Mouse (Mus musculus): ENCODE results near the gene Itga9.

Itga9 gene

DNA sequence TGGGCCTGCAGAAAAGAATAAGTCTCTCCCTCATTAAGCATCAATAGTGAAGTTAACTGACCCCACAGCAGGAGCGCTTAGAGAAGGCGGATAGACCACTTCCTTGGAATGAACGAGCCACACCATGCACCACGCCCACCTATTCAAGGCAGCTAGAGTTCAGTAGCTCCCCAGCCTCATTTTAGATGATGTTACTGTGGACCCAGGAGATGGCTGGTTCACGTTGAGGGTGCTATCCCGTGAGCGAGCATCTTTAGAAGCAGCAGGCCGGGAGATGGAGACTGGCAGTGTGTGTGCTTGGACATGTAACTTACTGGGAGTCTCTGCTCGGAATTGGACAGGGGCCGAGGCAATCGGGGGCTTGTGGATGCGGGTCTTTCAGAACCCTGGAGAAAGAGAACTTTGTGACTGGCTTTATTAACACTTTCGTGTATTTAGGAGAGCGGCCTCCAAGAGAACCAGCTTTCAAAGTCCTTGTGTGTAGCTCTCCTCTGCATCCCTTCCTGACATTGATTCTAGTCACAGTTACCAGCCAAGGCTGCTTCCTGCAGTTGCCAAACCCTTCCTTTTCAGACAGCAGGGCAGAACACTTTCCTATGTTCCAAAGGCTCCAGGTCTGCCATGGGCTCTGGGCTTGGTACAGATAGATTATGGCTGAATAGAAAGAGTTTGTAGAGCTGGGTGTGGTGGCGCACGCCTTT is 1.4 kb downstream of the Itga9 start:
- no peak for DNase-seq (ENCODE audit: low read depth, low spot score)

DNA sequence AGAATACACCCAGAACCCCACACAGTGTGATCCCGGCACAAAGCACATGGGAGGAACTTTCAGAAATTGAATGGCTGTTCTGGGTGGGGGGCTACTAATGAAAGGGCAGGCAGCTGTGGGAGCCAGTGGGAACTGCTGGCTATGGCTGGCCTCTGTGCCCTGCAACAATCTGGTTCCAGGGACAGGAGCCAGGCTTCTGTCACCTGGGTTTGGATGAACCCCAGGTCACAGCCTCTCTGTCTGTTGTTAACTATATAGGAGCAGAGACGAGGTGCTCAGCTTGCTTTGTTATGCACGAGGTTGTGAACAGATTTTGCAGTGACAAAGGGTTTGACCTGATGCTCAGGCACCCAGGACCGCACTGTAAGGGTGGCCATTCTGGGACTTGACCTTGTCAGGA is 2.1 kb downstream of the Itga9 start:
- DNase-seq (ENCODE audit: low read depth, low spot score): no peak

DNA sequence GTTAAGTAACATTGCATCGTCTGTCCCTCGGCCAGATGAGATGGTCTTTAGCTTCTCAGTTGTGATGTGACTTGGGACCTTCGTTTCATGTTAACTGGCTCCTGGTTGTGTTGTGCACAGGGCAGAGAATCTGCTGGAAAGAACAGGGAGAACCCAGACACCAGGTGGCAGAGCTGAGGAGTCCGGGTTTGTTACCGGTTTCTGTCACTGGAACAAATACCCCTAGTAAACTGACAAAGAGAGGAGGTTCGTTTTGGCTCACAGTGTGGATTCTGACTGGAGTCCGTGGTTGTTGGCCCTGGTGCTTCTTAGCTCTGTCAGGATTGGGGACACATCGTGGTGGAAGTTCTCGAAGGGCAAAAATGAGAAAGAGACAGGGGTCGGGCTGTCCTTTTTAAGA is 3.6 kb downstream of the Itga9 start:
- DNase-seq (ENCODE audit: low read depth, low spot score): no peak

DNA sequence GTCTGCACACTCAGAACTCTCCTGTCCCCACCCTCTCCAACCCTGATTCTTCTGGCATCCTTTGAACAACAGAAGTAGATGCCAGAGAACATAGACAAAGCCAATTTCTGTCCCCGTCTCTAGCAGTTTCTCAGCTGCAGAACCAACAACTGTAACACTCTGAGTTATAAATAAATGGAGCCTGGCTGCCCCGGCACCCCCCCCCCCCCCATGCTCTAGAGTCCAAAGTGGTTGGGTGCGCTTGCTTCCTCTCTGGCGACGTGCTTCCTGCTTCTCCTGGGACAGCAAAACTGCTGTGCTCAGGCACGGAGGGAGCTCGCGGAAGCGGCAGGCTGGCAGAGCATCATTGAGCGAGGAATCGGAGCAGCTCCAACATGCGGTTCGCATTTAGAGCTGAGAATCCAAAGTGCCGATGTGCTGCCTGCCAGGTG is 4.6 kb downstream of the Itga9 start:
- DNase-seq (ENCODE audit: low read depth, low spot score): no peak

DNA sequence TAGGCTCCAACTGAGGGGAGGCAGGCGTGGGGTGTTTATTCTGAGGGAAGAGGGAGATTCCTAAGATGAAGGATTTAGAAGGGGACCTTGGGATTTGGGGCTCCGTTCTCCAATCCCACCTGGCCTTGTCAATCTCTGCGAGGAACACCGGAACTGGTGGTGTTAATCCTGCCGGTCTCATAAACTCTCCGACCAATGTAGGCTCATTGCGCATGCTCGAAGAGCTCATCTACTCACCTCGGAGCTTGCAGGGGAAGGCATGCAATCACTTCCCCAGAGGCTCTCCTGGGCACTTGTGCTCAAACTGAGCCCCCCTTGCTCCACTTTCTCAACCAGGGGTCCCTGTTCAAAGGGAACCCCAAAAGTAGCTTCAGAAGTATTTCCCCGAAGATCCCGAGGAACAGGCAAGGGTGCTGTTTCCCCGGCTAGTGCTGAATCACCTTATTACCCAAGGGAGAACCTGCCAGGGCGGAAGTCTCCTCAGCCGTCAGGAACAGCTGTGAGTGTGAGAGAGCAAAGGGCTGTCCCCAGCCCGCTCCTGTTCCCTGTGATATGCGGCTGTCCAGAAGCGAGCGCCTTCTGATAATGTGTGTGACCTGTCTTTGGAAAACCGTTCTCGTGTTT is 5.6 kb downstream of the Itga9 start:
- no peak for DNase-seq (ENCODE audit: low read depth, low spot score)

DNA sequence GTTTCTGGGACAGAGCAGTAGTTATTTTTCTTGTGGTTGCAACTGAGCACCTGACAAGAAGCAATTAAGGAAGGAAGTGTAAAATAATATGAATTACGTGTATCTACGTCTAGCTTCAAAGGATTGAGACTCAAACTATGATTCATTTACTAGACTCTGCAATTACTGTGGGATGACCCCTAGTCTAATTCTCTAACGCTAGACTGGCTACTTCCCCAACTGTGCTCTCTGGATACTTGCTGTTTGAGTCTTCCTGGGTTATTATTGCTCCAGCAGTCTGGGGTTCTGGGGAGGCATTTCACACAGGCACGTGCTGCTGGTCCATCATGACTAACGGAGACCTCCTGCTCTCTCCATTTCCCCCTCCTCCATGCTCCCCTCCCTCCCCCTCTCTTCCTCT is 10.7 kb downstream of the Itga9 start:
- no peak for DNase-seq (ENCODE audit: low read depth, low spot score)

DNA sequence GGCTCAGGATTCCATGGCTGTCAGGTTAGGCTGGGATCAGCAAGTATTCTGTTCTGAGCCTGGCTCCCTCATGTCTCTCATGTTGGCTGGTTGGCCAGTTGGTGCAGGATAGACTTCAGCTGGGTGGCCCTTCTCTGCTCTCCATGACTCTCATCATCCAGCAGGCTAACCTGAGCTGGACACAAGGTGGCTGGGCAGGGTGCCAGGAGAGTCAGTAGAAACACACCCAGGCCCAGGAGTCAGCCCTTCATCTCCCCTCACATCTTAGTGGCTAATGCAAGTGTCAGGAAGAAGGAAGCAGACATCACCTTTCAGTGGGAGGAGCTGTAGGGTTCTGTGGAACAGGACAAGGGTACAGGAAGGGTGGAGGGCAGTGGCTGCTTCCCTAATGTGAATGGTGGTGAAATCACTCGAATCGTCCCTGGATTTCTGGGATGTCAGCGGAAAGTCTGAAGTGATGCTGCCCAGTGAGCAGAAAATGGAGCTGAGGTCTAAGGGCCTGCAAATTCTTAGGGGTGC is 12.3 kb downstream of the Itga9 start:
- DNase-seq (ENCODE audit: low read depth, low spot score): no peak

DNA sequence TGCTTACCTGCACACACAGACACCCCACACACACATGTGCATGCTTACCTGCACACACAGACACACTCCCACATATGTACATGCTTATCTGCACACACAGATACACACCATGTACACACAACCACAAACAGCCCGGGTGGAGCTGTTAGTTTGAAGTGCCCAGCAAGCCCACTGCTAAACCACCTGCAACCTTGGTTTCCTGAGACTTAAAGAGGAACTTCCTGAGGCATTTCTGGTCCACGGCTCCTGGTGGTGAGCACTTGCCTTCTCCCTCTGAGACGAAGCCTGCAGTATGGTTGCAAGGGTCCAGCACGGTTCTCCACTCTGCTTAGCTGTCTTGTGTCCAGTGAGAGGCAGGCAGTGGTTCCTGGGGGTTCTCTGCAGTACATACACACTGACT is 14.3 kb downstream of the Itga9 start:
- no peak for DNase-seq (ENCODE audit: low read depth, low spot score)

DNA sequence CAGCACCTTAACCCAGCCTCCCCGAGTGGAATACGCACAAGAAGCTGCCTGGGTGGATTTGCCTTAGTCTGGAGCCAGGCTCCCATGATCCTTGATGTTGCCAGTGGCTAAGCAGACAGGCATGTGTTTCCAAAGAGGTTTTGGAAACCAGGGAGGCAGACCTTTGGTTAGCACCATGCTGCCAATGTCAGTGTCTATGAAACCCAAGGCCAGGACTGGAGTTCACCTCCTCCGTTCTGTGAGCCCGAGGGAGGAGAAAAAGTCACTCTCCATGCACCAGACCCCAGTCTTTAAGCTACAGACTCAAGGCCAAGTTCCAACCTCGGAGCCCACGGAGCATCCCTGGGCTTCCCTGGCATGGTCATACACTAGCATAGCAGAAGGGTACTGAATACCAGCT is 15.2 kb downstream of the Itga9 start:
- DNase-seq (ENCODE audit: low read depth, low spot score): no peak

DNA sequence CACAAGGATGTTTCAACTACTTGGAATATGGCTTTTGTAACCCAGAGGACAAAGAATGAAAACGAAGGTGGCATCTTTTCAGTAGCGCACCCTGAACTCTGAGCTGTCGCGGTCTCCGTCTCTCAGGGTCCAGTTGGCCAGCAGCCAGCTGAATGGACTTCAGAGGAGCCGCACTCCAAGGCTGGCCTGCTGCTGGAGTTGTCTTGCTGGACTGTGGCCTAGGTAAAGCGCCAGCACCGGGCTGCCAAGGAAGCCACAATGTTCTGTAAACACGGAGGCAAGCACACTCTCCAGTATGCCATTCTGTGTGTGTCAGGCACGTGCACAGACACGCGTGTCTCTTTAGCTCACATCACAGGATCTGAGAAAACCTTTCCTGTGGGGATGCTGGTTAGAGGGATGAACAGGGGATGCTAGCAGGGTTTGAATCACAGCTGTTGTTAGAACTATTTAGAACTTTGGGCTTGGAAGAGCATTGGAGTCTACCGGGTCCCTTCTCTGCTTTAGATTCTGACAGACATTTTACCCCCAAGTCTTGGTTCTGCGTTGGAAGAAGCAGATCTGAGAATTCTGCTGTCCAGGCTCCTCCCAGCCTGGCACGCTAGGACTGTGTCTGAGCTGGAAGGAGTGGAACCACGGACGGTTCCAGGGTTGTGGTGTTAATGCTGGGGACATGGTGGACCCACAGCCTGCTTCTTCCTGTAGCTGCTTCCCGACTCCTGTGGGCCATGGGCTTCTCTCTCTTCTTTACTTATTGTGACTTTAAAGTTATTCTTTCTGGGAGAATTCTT is 16.1 kb downstream of the Itga9 start:
- DNase-seq (ENCODE audit: low read depth, low spot score): no peak

DNA sequence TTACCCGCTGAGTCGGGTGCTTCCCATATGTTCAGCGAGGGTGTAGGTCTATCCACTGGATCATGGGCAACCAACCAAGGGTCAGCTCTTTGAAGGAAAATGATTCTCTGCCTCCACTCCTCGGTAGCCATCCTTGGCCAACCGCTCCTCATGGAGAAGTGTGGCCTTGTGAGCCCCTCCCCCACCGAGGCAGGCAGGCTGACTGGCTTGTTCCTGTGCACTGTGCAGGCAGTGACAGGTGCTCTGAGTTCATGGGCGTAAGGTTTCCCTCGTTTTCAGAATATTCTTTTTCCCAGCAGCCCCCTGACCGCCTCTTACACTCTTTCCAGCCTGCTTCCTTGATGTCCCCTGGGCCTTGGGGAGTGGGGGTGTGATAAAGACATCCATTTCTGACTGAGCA is 17.0 kb downstream of the Itga9 start:
- DNase-seq (ENCODE audit: low read depth, low spot score): no peak

DNA sequence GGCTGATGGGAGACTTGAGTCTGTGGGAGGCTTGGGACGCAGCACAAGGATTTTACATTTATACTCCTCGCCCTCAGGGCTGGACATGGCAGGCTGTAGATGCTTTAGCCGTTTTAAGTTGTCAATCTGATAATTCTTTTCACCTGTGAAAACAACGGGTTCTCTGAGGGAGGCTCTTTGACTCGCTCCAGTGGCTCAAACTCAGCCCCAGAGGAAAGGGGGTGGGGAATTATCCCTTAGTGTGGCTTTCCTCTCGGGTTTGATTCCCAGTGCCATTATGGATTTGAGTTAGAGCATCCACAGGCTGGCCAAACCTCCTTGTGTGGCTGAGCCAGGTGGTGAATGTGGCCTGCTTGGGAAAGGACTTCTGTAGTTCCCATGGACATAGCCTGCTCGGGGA is 17.7 kb downstream of the Itga9 start:
- no peak for DNase-seq (ENCODE audit: low read depth, low spot score)

DNA sequence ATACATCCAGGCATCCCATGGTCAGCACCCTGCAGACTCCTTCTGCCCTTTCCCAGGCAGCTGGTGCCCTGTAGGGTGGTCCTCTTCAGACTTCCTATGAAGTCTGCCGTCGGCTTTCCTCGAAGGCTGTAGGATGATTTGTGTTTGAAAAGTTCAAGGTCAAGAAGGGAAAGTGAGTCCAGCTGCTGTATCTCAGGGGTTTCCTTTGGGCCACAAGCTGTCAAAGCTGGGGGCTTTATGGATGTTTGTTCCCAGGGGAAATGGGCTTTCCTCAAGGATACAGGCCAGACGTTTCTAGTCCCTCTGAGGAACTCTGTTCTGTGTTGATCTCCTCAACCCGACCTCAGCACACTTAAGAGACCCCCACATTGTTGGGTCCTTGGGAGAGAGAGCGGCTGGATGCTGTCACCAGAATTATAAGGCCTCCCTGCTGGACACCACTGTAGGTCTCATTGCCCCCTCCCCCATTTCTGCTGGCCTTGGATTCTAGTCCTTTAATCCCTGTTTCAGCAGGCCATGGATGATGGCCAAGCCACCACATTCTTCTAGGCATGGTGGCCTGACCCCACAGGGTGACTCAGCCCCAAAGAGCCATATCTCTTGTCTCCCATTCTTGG is 23.4 kb downstream of the Itga9 start:
- DNase-seq (ENCODE audit: low read depth, low spot score): no peak

DNA sequence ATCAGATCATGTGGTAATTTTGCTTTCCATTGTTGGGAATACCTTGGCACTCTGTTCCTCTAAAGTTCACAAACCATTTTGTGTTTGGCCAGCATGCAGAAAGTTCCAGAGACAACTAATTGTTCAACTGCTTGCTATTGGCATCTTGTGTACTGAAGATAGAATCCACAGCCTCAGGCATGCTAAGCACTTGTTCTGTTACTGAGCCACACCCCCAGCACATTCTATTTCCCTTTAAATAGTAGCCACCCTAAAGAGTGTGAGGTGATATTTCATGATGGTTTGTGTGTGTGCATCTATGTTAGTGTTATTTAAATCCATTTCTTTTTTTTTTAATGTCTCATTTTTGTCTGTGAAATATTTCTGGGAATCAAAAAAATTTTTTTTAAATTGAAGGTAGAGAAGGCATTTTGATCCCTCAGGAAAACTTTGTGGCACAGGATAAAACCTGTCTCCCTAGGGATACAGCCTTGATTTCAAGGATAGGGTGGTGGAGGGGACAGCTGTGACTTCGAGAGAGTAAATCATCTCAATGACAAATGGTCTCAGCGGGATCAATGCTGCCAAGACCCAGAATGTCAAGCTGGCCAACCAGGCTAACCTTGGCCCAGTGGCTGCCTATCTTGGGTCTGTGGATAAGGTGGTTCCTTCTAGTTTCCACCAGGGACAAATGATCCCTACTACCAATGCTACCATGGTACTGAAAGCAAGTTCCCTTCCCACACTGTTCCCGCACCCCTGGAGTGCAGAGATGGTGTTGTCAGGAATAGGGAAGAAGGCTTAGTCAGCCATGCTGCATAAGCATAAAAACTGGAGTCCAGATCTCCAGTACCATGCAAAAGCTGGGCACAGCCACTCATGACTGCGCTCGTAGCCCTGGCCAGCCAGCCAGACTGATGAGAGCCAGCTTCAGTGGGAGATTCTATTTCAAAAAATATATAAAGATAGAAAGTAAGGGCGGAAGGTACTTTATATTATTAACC is 25.6 kb downstream of the Itga9 start:
- no peak for DNase-seq (ENCODE audit: low read depth, low spot score)

DNA sequence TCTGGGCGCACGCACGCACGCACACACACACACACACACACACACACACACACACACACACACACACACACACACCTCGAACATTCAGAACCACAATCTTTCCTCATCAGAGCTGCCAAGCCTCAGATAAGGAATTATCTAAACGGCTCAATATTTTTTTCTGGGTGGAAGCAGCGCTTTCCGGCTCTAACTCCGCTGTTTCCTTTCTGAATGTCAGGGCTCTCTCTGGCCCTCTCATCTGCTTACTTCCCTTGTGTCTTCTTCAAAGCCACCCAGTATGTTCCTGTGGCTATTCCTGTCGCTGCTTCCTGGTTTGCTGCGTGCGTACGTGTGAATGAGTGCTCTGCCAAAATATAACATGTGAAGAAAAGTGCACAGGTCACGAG is 26.3 kb downstream of the Itga9 start:
- DNase-seq (ENCODE audit: low read depth, low spot score): no peak

DNA sequence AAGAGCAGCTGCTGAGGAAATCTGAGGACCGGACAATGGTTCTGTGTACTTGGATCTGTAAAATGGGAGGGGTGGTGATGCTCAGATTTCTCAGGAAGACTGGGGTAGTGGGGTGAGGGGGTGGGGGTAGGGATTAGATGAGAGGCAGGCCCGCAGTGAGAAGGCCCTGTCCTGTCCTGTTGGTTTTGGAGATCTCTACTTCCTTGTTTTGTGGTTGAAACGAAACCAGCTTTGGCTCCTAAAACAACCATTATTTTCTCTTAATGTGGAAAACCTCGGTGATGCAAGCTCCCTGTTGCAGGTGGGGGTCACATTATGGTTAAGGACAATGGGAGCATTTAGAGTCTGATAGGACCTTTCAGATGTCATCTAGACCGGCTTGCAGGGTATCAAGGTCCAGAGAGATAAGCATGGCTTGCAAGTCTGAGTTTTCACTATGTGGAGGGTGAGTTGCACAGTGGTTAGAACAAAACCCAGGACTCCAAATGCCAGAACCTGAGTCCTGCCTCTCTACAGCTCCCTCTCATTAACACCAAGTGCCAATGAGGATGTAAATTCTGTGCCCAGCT is 32.2 kb downstream of the Itga9 start:
- no peak for DNase-seq (ENCODE audit: low read depth, low spot score)

DNA sequence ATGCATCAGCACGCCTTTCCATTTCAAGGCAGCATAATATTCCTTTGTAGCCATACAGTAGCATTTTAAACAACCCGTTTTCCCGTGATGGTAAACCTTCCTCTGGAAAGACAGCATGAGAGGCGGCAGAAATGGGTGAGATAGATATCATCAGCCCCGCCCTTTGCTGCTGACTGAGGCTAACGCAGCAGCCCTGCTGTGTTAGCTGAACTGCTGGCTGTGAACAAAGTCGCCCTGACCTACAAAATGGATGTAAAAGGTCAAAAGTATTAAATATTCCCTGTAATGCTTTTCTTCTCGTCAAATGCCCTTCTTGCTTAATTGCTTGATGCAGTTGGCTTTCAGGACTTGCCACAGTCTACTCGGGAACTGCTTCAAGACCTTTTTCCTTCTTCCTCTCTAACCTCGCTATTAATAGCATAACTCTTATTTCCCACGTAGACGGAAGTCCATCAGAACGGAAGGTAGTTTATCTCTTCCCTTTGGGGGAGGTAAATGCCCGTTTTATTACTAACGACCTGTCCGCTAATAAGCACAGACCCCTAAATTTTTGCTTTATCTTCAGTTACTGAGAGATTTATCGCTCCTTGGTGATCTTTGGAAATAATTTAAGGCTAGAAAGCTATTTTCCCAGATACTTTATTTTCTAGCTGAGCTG is 39.3 kb downstream of the Itga9 start:
- DNase-seq (ENCODE audit: low read depth, low spot score): no peak

DNA sequence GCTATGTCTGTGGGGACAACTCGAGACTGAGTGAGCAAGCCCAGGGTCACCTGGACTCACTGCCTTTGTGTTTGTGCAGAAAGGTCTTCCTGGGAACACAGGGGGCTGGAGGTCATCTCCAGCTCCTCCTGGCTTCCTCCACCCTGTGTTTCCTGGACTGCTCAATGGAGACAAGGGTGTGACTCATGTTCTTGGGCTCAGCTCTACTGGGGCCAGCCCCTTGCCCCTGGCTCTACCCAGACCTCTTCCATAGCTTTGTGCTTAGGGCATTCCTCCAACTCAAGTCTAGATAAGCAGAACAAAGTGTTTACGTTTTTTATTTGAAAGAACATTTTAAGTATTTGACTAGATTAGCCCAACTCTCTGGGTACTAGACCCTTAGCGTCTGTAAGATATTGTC is 41.0 kb downstream of the Itga9 start:
- DNase-seq (ENCODE audit: low read depth, low spot score): no peak

DNA sequence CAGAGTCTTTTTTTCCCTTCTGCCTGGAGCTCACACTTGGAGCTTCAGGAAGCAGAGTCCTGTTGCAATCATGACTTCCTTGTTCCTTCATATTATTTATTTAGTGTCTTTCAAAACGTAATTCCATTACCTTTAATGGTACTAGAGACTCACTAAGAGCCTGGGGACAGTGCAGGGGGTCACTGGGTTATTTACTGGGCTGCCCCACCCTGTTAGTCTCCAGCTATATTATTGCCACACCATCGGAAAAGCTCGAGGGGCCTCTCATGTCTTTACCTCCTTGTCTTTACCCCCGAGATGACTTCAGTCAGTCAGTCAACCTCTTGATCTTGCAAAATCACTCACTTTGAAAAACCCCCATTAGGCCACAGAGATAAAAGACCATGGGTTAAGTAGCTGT is 44.5 kb downstream of the Itga9 start:
- no peak for DNase-seq (ENCODE audit: low read depth, low spot score)

DNA sequence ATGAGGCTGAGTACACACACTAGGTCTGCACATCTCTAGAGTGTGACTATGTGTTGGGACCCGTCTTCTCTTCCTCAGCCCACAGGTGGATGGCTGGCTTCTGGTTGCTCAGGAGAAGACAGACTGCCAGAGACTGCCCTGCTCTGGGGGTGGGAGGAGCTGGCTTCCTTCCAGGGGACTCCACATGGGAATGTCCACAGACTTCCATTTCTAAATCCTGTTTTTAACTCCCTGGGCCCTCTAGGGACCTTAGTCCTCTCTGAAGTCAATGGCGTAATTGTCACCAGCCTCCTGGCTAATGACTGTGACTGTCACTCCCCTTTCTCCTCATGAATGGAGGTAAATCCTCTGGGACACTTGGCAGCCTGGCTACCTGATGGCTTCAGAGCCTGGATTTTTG is 45.4 kb downstream of the Itga9 start:
- no peak for DNase-seq (ENCODE audit: low read depth, low spot score)
